Mouse (Mus musculus): ENCODE data around the gene Nxph4.

Nxph4 gene

GRCm38 (mm10) chr10:127480833-127481813 is 53.2 kb downstream of the Nxph4 start:
- DNase-seq: peak; percentile 71 to 79

DNA sequence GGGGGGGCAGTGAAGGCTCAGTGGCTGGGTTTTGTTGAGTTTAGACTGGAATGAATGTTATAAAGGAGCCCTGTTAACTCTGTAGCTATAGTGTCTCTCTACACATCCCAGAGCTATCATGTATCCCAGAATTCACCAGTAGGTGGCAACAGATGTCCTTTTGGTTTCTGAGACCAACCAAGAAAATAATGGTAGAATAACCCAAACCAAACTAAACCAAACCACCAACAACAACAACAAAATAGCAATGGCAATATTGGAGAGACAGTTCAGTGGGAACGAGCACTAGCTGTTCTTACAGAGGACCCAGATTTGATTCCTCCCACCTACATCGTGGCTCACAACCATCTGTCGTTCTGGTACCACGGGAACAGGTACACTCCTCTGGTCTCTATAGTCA is 55.2 kb downstream of the Nxph4 start:
- no peak for DNase-seq

GRCm38 (mm10) chr10:127477301-127477700 is 57.1 kb downstream of the Nxph4 start:
- no peak for DNase-seq

- DNase-seq: no peak
Measured at GRCm38 (mm10) chr10:127476541-127476940, 57.8 kb downstream of the Nxph4 start.

All from kidney, postnatal 4 days (tissue).